Mouse (Mus musculus): ENCODE results near the gene Zfp764. TPM values are rescaled to one million over a fixed set of nuclear protein-coding genes. Genes with fewer than 3 reads are reported as not detected.
"Not testable (repeated sequence)": the region's sequence is repeated elsewhere in the genome, so short reads cannot be mapped to it uniquely, and the experiment has no call there.

The Zfp764 gene
- total RNA-seq (2014; fragmentation: Nextera tagmentation) (2.7 and 4.4 TPM in 2 replicates), total RNA-seq (2017) (4.9 and 5.6 TPM in 2 replicates), polyA plus RNA-seq (2012) (0.55 and 0.57 TPM in 2 replicates)

- ATAC-seq (ENCODE audit: extremely low read depth, insufficient number of reproducible peaks, low FRiP score, poor library complexity, severe bottlenecking); H3K9me3 ChIP-seq (replicated peaks); H3K36me3 ChIP-seq (replicated peaks): not testable (repeated sequence)
- Histone ChIP-seq H3K27me3 (ENCODE audit: insufficient read depth, low read length) (peaks cover 10% of the 10 kb centered on the region), H3K4me3 (ENCODE audit: low read depth, low read length) (peak within 1 kb of the TSS; percentile 71), H3K4me1 (ENCODE audit: insufficient read depth, low read depth, low read length) (peaks cover 15% of the 10 kb centered on the region)
- DNase-seq (ENCODE audit: low spot score), result peak; percentile 21
Observed at GRCm38 (mm10) chr7:127406002-127406987, at the start of gene Zfp764. TSS of gene Zfp764 (minus strand) at chr7:127406822.

- TF ChIP-seq CTCF (IDR thresholded peaks at IDR 0.05; ENCODE audit: low read depth, low read length) (no peak), GATA2 (IDR thresholded peaks at IDR 0.05; ENCODE audit: borderline replicate concordance, low read depth, low read length) (no peak), TAL1 (conservative IDR thresholded peaks at IDR 0.05; ENCODE audit: low read depth, low read length) (no peak), POLR2AphosphoS5 (IDR thresholded peaks at IDR 0.05; ENCODE audit: insufficient replicate concordance, low read depth, low read length) (no peak), GATA1 (IDR thresholded peaks at IDR 0.05; ENCODE audit: borderline replicate concordance, low read length) (no peak)
- DNase-seq (ENCODE audit: low spot score) (no peak), ATAC-seq (ENCODE audit: extremely low read depth, insufficient number of reproducible peaks, low FRiP score, poor library complexity, severe bottlenecking) (no peak)
- Histone ChIP-seq H3K27me3 (ENCODE audit: insufficient read depth, low read length) (no peaks in the 10 kb centered on the region), H3K36me3 (replicated peaks) (peaks cover 83% of the 10 kb centered on the region), H3K4me1 (ENCODE audit: insufficient read depth, low read depth, low read length) (peaks cover 34% of the 10 kb centered on the region), H3K9me3 (replicated peaks) (peaks cover 4% of the 10 kb centered on the region), H3K4me3 (ENCODE audit: low read depth, low read length) (no peak overlapping the region)
Observed at GRCm38 (mm10) chr7:127454905-127455304, 48.3 kb upstream of the Zfp764 start.

- H3K4me3 ChIP-seq (ENCODE audit: low read depth, low read length), result no peak overlapping the region
- TF ChIP-seq TAL1 (conservative IDR thresholded peaks at IDR 0.05; ENCODE audit: low read depth, low read length) (no peak), POLR2AphosphoS5 (IDR thresholded peaks at IDR 0.05; ENCODE audit: insufficient replicate concordance, low read depth, low read length) (no peak), CTCF (IDR thresholded peaks at IDR 0.05; ENCODE audit: low read depth, low read length) (no peak), GATA1 (IDR thresholded peaks at IDR 0.05; ENCODE audit: borderline replicate concordance, low read length) (no peak), GATA2 (IDR thresholded peaks at IDR 0.05; ENCODE audit: borderline replicate concordance, low read depth, low read length) (no peak)
- H3K27me3 ChIP-seq (ENCODE audit: insufficient read depth, low read length), result no peaks in the 10 kb centered on the region
- peaks cover 73% of the 10 kb centered on the region for H3K36me3 ChIP-seq (replicated peaks)
- peaks cover 46% of the 10 kb centered on the region for H3K4me1 ChIP-seq (ENCODE audit: insufficient read depth, low read depth, low read length)
- peaks cover 4% of the 10 kb centered on the region for H3K9me3 ChIP-seq (replicated peaks)
- ATAC-seq (ENCODE audit: extremely low read depth, insufficient number of reproducible peaks, low FRiP score, poor library complexity, severe bottlenecking) (no peak), DNase-seq (ENCODE audit: low spot score) (no peak)
Observed at GRCm38 (mm10) chr7:127453056-127453455, 46.4 kb upstream of the Zfp764 start.

GRCm38 (mm10) chr7:127449966-127450365 is 43.3 kb upstream of the Zfp764 start:
- Histone ChIP-seq H3K27me3 (ENCODE audit: insufficient read depth, low read length) (no peaks in the 10 kb centered on the region), H3K4me3 (ENCODE audit: low read depth, low read length) (peak overlapping the region; percentile 91), H3K36me3 (replicated peaks) (peaks cover 72% of the 10 kb centered on the region), H3K9me3 (replicated peaks) (no peaks in the 10 kb centered on the region), H3K4me1 (ENCODE audit: insufficient read depth, low read depth, low read length) (peaks cover 56% of the 10 kb centered on the region)
- TF ChIP-seq GATA2 (IDR thresholded peaks at IDR 0.05; ENCODE audit: borderline replicate concordance, low read depth, low read length) (no peak), POLR2AphosphoS5 (IDR thresholded peaks at IDR 0.05; ENCODE audit: insufficient replicate concordance, low read depth, low read length) (no peak), TAL1 (conservative IDR thresholded peaks at IDR 0.05; ENCODE audit: low read depth, low read length) (no peak), GATA1 (IDR thresholded peaks at IDR 0.05; ENCODE audit: borderline replicate concordance, low read length) (no peak), CTCF (IDR thresholded peaks at IDR 0.05; ENCODE audit: low read depth, low read length) (no peak)
- ATAC-seq (ENCODE audit: extremely low read depth, insufficient number of reproducible peaks, low FRiP score, poor library complexity, severe bottlenecking) (no peak), DNase-seq (ENCODE audit: low spot score) (no peak)

- H3K9me3 ChIP-seq (replicated peaks), result no peaks in the 10 kb centered on the region
- peak; percentile 87 for DNase-seq (ENCODE audit: low spot score)
- peaks cover 54% of the 10 kb centered on the region for H3K4me1 ChIP-seq (ENCODE audit: insufficient read depth, low read depth, low read length)
- ATAC-seq (ENCODE audit: extremely low read depth, insufficient number of reproducible peaks, low FRiP score, poor library complexity, severe bottlenecking), result peak; percentile 94
- no peaks in the 10 kb centered on the region for H3K27me3 ChIP-seq (ENCODE audit: insufficient read depth, low read length)
- TF ChIP-seq GATA1 (IDR thresholded peaks at IDR 0.05; ENCODE audit: borderline replicate concordance, low read length), result no peak
- no peak for TF ChIP-seq TAL1 (conservative IDR thresholded peaks at IDR 0.05; ENCODE audit: low read depth, low read length)
- TF ChIP-seq POLR2AphosphoS5 (IDR thresholded peaks at IDR 0.05; ENCODE audit: insufficient replicate concordance, low read depth, low read length), result no peak; the same call in 1 of the 2 replicates
- no peak for TF ChIP-seq GATA2 (IDR thresholded peaks at IDR 0.05; ENCODE audit: borderline replicate concordance, low read depth, low read length)
- TF ChIP-seq CTCF (IDR thresholded peaks at IDR 0.05; ENCODE audit: low read depth, low read length), result no peak
- peaks cover 76% of the 10 kb centered on the region for H3K36me3 ChIP-seq (replicated peaks)
- peak within 1 kb of the TSS; percentile 91 for H3K4me3 ChIP-seq (ENCODE audit: low read depth, low read length)
Observed at GRCm38 (mm10) chr7:127448521-127449300, 42.1 kb upstream of the Zfp764 start, which contains the start of gene Zfp689. TSS of gene Zfp689 (minus strand) at chr7:127449158.

GRCm38 (mm10) chr7:127443976-127444375 is 37.4 kb upstream of the Zfp764 start:
- peaks cover 59% of the 10 kb centered on the region for H3K36me3 ChIP-seq (replicated peaks)
- H3K27me3 ChIP-seq (ENCODE audit: insufficient read depth, low read length), result no peaks in the 10 kb centered on the region
- DNase-seq (ENCODE audit: low spot score), result no peak
- peaks cover 15% of the 10 kb centered on the region for H3K4me1 ChIP-seq (ENCODE audit: insufficient read depth, low read depth, low read length)
- H3K4me3 ChIP-seq (ENCODE audit: low read depth, low read length), result no peak overlapping the region
- TF ChIP-seq GATA2 (IDR thresholded peaks at IDR 0.05; ENCODE audit: borderline replicate concordance, low read depth, low read length), result no peak
- TF ChIP-seq GATA1 (IDR thresholded peaks at IDR 0.05; ENCODE audit: borderline replicate concordance, low read length), result no peak
- TF ChIP-seq POLR2AphosphoS5 (IDR thresholded peaks at IDR 0.05; ENCODE audit: insufficient replicate concordance, low read depth, low read length), result no peak
- TF ChIP-seq TAL1 (conservative IDR thresholded peaks at IDR 0.05; ENCODE audit: low read depth, low read length), result no peak
- TF ChIP-seq CTCF (IDR thresholded peaks at IDR 0.05; ENCODE audit: low read depth, low read length), result no peak
- no peak for ATAC-seq (ENCODE audit: extremely low read depth, insufficient number of reproducible peaks, low FRiP score, poor library complexity, severe bottlenecking)
- H3K9me3 ChIP-seq (replicated peaks), result peaks cover under 1% of the 10 kb centered on the region

Measured in G1E (cell line).